Mouse (Mus musculus) myocyte (in vitro differentiated cells): ENCODE measurements around the gene Gpr37l1. TPM values are rescaled to one million over a fixed set of nuclear protein-coding genes. Genes with fewer than 3 reads are reported as not detected.

Experiments used
- H3K27me3 ChIP-seq: one replicate; pipeline ENCODE4 v1.6.1; 2011; ENCODE audit not compliant: control insufficient read depth, insufficient read depth, insufficient read length
- H3K36me3 ChIP-seq: one replicate; pipeline ENCODE4 v1.6.1; 2011; ENCODE audit not compliant: control insufficient read depth, insufficient read depth
- H3K4me2 ChIP-seq: one replicate; pipeline ENCODE4 v1.6.1; 2011; ENCODE audit warnings: low read depth, control low read depth
- H3K4me3 ChIP-seq: one replicate; pipeline ENCODE4 v1.5.1; 2011; ENCODE audit warnings: mild to moderate bottlenecking, control low read depth, moderate library complexity
- H3K79me2 ChIP-seq: one replicate; pipeline ENCODE4 v1.6.1; 2011; ENCODE audit not compliant: control insufficient read depth, insufficient read depth
- H3ac ChIP-seq: one replicate; pipeline ENCODE4 v1.6.1; 2011; ENCODE audit not compliant: control insufficient read depth, insufficient read length
- CEBPB ChIP-seq: IDR thresholded peaks from 2 replicates; pipeline ENCODE4 v1.6.1; 2011; ENCODE audit warnings: mild to moderate bottlenecking, moderate library complexity; ENCODE audit not compliant: poor library complexity, insufficient read depth, severe bottlenecking
- E2F4 ChIP-seq: IDR thresholded peaks from one replicate; pipeline ENCODE4 v1.6.1; 2011; ENCODE audit warnings: mild to moderate bottlenecking, control low read depth, moderate library complexity; ENCODE audit not compliant: insufficient read depth
- MAX ChIP-seq: IDR thresholded peaks from one replicate; pipeline ENCODE4 v1.6.1; 2011; ENCODE audit warnings: low read depth, mild to moderate bottlenecking, control low read depth
- MYOD1 ChIP-seq, 3 experiments: IDR thresholded peaks; one replicate each; pipeline ENCODE4 v1.6.1; 2011; ENCODE audit warnings: control low read depth in 2 of 3, low read depth in 2 of 3, mild to moderate bottlenecking in 2 of 3, moderate library complexity in 1 of 3; ENCODE audit not compliant: insufficient read length in 2 of 3, control insufficient read depth in 1 of 3
- MYOG ChIP-seq, 3 experiments: IDR thresholded peaks; one replicate each; pipeline ENCODE4 v1.6.1; 2011; ENCODE audit warnings: control low read depth in 2 of 3, low read depth in 2 of 3, mild to moderate bottlenecking in 2 of 3; ENCODE audit not compliant: insufficient read length in 2 of 3, control insufficient read depth in 1 of 3, insufficient read depth in 1 of 3
- POLR2A ChIP-seq: IDR thresholded peaks from one replicate; pipeline ENCODE4 v1.6.1; 2011; ENCODE audit warnings: low read depth, mild to moderate bottlenecking, control low read depth, moderate library complexity; ENCODE audit not compliant: insufficient read length
- POLR2AphosphoS2 ChIP-seq: IDR thresholded peaks from one replicate; pipeline ENCODE4 v1.6.1; 2011; ENCODE audit warnings: low read depth, control low read depth; ENCODE audit not compliant: insufficient read length
- REST ChIP-seq: IDR thresholded peaks from one replicate; pipeline ENCODE4 v1.6.1; 2011; ENCODE audit warnings: mild to moderate bottlenecking, control low read depth, moderate library complexity; ENCODE audit not compliant: insufficient read depth, insufficient read length
- SRF ChIP-seq: IDR thresholded peaks from one replicate; pipeline ENCODE4 v1.6.1; 2011; ENCODE audit warnings: low read depth; ENCODE audit not compliant: control insufficient read depth, insufficient read length
- TCF12 ChIP-seq: IDR thresholded peaks from one replicate; pipeline ENCODE4 v1.6.1; 2011; ENCODE audit warnings: mild to moderate bottlenecking, control low read depth; ENCODE audit not compliant: poor library complexity, insufficient read depth, severe bottlenecking
- TCF3 ChIP-seq: IDR thresholded peaks from one replicate; pipeline ENCODE4 v1.6.1; 2011; ENCODE audit warnings: low read depth, control low read depth; ENCODE audit not compliant: insufficient read length
- USF1 ChIP-seq: IDR thresholded peaks from one replicate; pipeline ENCODE4 v1.6.1; 2011; ENCODE audit warnings: low read depth, mild to moderate bottlenecking, control low read depth, moderate library complexity
- polyA plus RNA-seq: library from polyadenylated mRNA; unstranded; fragments of >200 nt; fragmentation: generic; extraction: Trizol; gene quantifications from one replicate; pipeline ENCODE4 v1.2.1, GENCODE M21; 2012; ENCODE audit warnings: missing spikeins

Gene Gpr37l1
- polyA plus RNA-seq, 1 experiment = 0.07 TPM

GRCm38 (mm10) chr1:135171202-135171601 is 3.7 kb upstream of the Gpr37l1 start:
- Histone ChIP-seq H3K4me2 (no peak overlapping the region), H3ac (no peak overlapping the region), H3K27me3 (no peaks in the 10 kb centered on the region), H3K79me2 (no peaks in the 10 kb centered on the region), H3K36me3 (no peaks in the 10 kb centered on the region), H3K4me3 (no peak overlapping the region)
- TF ChIP-seq TCF3 (no peak), E2F4 (no peak), CEBPB (no peak), SRF (no peak), REST (no peak), POLR2AphosphoS2 (no peak), MAX (no peak), MYOG (IDR thresholded peaks at IDR 0.05; ENCODE audit: control insufficient read depth in 1 of 3, insufficient read depth in 1 of 3, insufficient read length in 2 of 3, low read depth in 2 of 3) (no peak), USF1 (no peak), MYOD1 (IDR thresholded peaks at IDR 0.05; ENCODE audit: control insufficient read depth in 1 of 3, insufficient read length in 2 of 3, low read depth in 2 of 3) (no peak), POLR2A (no peak), TCF12 (no peak)

GRCm38 (mm10) chr1:135170299-135170698 is 2.8 kb upstream of the Gpr37l1 start:
- H3ac ChIP-seq = no peak overlapping the region
- no peak for TF ChIP-seq MAX
- TF ChIP-seq E2F4 = no peak
- no peak for TF ChIP-seq MYOD1 (IDR thresholded peaks at IDR 0.05; ENCODE audit: control insufficient read depth in 1 of 3, insufficient read length in 2 of 3, low read depth in 2 of 3)
- TF ChIP-seq POLR2AphosphoS2 = no peak
- no peak for TF ChIP-seq TCF12
- no peak for TF ChIP-seq CEBPB
- TF ChIP-seq USF1 = no peak
- no peak for TF ChIP-seq REST
- no peaks in the 10 kb centered on the region for H3K27me3 ChIP-seq
- no peaks in the 10 kb centered on the region for H3K36me3 ChIP-seq
- no peaks in the 10 kb centered on the region for H3K79me2 ChIP-seq
- peak overlapping the region; percentile 16 for H3K4me2 ChIP-seq
- H3K4me3 ChIP-seq = no peak overlapping the region

- H3K36me3 ChIP-seq = no peaks in the 10 kb centered on the region
- no peak overlapping the region for H3K4me3 ChIP-seq
- peak overlapping the region; percentile 16 for H3K4me2 ChIP-seq
- no peak overlapping the region for H3ac ChIP-seq
- TF ChIP-seq MAX = no peak
- no peak for TF ChIP-seq CEBPB
- TF ChIP-seq SRF = no peak
- no peak for TF ChIP-seq REST
- TF ChIP-seq POLR2A = no peak
- TF ChIP-seq MYOG (IDR thresholded peaks at IDR 0.05; ENCODE audit: control insufficient read depth in 1 of 3, insufficient read depth in 1 of 3, insufficient read length in 2 of 3, low read depth in 2 of 3) = no peak
- no peak for TF ChIP-seq USF1
- TF ChIP-seq MYOD1 (IDR thresholded peaks at IDR 0.05; ENCODE audit: control insufficient read depth in 1 of 3, insufficient read length in 2 of 3, low read depth in 2 of 3) = no peak
- no peak for TF ChIP-seq TCF3
- TF ChIP-seq TCF12 = no peak
- no peak for TF ChIP-seq POLR2AphosphoS2
- TF ChIP-seq E2F4 = no peak
- H3K27me3 ChIP-seq = no peaks in the 10 kb centered on the region
- no peaks in the 10 kb centered on the region for H3K79me2 ChIP-seq
Measured at GRCm38 (mm10) chr1:135169556-135170224, 2.2 kb upstream of the Gpr37l1 start.

- TF ChIP-seq MAX = no peak
- no peak for TF ChIP-seq MYOD1 (IDR thresholded peaks at IDR 0.05; ENCODE audit: control insufficient read depth in 1 of 3, insufficient read length in 2 of 3, low read depth in 2 of 3)
- TF ChIP-seq TCF3 = no peak
- TF ChIP-seq CEBPB = no peak
- TF ChIP-seq POLR2A = no peak
- TF ChIP-seq TCF12 = no peak
- no peak for TF ChIP-seq E2F4
Measured at GRCm38 (mm10) chr1:135168453-135169200, 1.1 kb upstream of the Gpr37l1 start.

More at GRCm38 (mm10) chr1:135168453-135169200, 1.1 kb upstream of the Gpr37l1 start:
- Histone ChIP-seq H3ac (no peak overlapping the region), H3K79me2 (no peaks in the 10 kb centered on the region), H3K36me3 (no peaks in the 10 kb centered on the region), H3K4me3 (no peak overlapping the region), H3K4me2 (no peak overlapping the region), H3K27me3 (no peaks in the 10 kb centered on the region)
